Mouse (Mus musculus) liver, embryonic 15.5 days (tissue): Measurements from ENCODE around the gene Serpina3n. TPM values are rescaled to one million over a fixed set of nuclear protein-coding genes. Genes with fewer than 3 reads are reported as not detected.
"Not testable (repeated sequence)": the region's sequence is repeated elsewhere in the genome, so short reads cannot be mapped to it uniquely, and the experiment has no call there.

Source experiments
- ATAC-seq: fragments of 200-750 bp; cut with Nextera tagmentation; 2 replicates; pipeline ENCODE4 v1.8.0; 2017; ENCODE audit warnings: moderate number of reproducible peaks, mild to moderate bottlenecking, moderate library complexity; ENCODE audit not compliant: insufficient read depth
- H3K27ac ChIP-seq: fragments of 300-500 bp; sonication (generic); replicated peaks from 2 replicates; pipeline ENCODE4 v1.5.1; 2015; ENCODE audit warnings: mild to moderate bottlenecking, inconsistent platforms
- H3K27me3 ChIP-seq: fragments of 300-500 bp; sonication (generic); 2 replicates; pipeline ENCODE4 v1.6.1; 2015; ENCODE audit warnings: mild to moderate bottlenecking, inconsistent platforms
- H3K36me3 ChIP-seq: fragments of 300-500 bp; sonication (generic); replicated peaks from 2 replicates; pipeline ENCODE4 v1.6.1; 2015; ENCODE audit warnings: moderate library complexity, mild to moderate bottlenecking, inconsistent platforms
- H3K4me1 ChIP-seq: fragments of 300-500 bp; sonication (generic); replicated peaks from 2 replicates; pipeline ENCODE4 v1.6.1; 2015; ENCODE audit warnings: inconsistent platforms
- H3K4me2 ChIP-seq: fragments of 300-500 bp; sonication (generic); 2 replicates; pipeline ENCODE4 v1.6.1; 2015; ENCODE audit warnings: moderate library complexity, mild to moderate bottlenecking, inconsistent platforms
- H3K4me3 ChIP-seq: fragments of 300-500 bp; sonication (generic); replicated peaks from 2 replicates; pipeline ENCODE4 v1.5.1; 2015; ENCODE audit warnings: mild to moderate bottlenecking, inconsistent platforms
- H3K9ac ChIP-seq: fragments of 300-500 bp; sonication (generic); 2 replicates; pipeline ENCODE4 v1.6.1; 2015; ENCODE audit warnings: moderate library complexity, mild to moderate bottlenecking, inconsistent platforms
- H3K9me3 ChIP-seq: fragments of 300-500 bp; sonication (generic); replicated peaks from 2 replicates; pipeline ENCODE4 v1.6.1; 2016; ENCODE audit warnings: inconsistent platforms
- WGBS: fragments of 180-500 bp; shearing (Covaris S2); methylation state at CpG from one replicate; pipeline ENCODE4 v1.1.7; 2015; ENCODE audit warnings: mixed read lengths; ENCODE audit not compliant: insufficient replicate concordance; 5-methylcytosine and 5-hydroxymethylcytosine counted together
- polyA plus RNA-seq: library from polyadenylated mRNA; unstranded; fragments of >200 nt; fragmentation: Nextera tagmentation; extraction: Ambion mirVana; gene quantifications from 2 replicates; pipeline ENCODE4 v1.2.1, GENCODE M21; 2015

Gene Serpina3n
- polyA plus RNA-seq, 1 experiment from 2014 or later: 1.0 TPM

- Histone ChIP-seq H3K27ac (no peak overlapping the region), H3K27me3 (peaks cover 2% of the 10 kb centered on the region), H3K4me2 (no peak overlapping the region), H3K4me1 (no peaks in the 10 kb centered on the region), H3K9me3 (no peaks in the 10 kb centered on the region), H3K9ac (no peak overlapping the region), H3K4me3 (no peak overlapping the region), H3K36me3 (no peaks in the 10 kb centered on the region)
- 69% methylated on average over 20 of the region's 20 CpGs for WGBS
- no peak for ATAC-seq
Measured at GRCm38 (mm10) chr12:104433951-104434735, 27.6 kb downstream of the Serpina3n start.

- no peak for ATAC-seq
- Histone ChIP-seq H3K36me3 (no peaks in the 10 kb centered on the region), H3K4me2 (no peak overlapping the region), H3K9ac (no peak overlapping the region), H3K9me3 (no peaks in the 10 kb centered on the region), H3K4me1 (no peaks in the 10 kb centered on the region), H3K4me3 (no peak overlapping the region), H3K27ac (no peak overlapping the region), H3K27me3 (peaks cover 4% of the 10 kb centered on the region)
- 12% methylated on average over 22 of the region's 22 CpGs for WGBS
Measured at GRCm38 (mm10) chr12:104440087-104440760, 33.7 kb downstream of the Serpina3n start.

DNA sequence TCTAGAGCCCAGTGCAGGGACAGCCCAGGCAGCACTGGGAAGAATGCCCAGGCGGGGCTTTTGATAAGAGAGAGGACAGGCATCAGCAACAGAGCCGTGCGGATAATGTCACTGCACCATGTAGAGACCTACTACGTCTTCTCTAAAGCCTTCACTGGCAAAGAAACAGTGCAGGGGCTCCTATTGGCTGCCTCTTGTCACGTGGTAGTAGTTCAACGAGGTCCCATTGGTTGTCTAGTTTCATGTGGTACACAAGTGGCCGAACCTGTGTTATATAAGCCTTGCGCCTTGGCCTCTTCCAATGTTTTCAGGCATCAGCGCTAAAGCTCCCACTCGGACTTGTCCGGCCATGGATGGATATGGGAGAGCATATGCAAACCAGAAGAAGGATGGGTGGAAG is 37.2 kb downstream of the Serpina3n start:
- no peak for ATAC-seq
- Histone ChIP-seq H3K27me3 (peaks cover 4% of the 10 kb centered on the region; the same call in 1 of the 2 replicates), H3K4me2 (no peak overlapping the region), H3K9me3 (no peaks in the 10 kb centered on the region), H3K4me3 (no peak overlapping the region), H3K27ac (no peak overlapping the region), H3K9ac (no peak overlapping the region), H3K36me3 (no peaks in the 10 kb centered on the region), H3K4me1 (no peaks in the 10 kb centered on the region)
- WGBS: 66% methylated on average over 11 of the region's 11 CpGs

GRCm38 (mm10) chr12:104447056-104447455 is 40.5 kb downstream of the Serpina3n start:
- ATAC-seq, H3K36me3 ChIP-seq, H3K4me1 ChIP-seq, H3K27me3 ChIP-seq, H3K27ac ChIP-seq, H3K9ac ChIP-seq, H3K4me3 ChIP-seq, H3K9me3 ChIP-seq, H3K4me2 ChIP-seq: not testable (repeated sequence)
- WGBS: 81% methylated on average over 25 of the region's 25 CpGs

DNA sequence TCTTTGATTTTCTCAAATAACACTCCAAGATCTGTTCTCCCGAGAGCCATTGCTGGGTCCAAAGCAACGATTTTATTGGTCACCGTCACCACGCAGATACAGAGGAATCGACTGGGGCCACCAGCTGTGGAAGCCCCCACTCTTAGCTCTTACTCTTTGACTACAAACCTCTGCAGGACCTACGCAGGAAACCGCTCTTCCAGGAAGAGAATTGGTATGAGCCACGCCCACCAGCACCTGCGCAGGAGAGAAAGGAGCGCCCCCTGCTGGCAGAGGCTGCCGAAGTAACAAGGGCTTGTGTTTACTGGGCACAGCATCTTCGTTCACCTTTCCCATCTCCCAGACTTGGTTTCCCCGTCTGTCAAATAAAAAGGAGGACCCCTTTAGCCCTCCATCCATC is 41.6 kb downstream of the Serpina3n start:
- WGBS: 28% methylated on average over 13 of the region's 13 CpGs
- Histone ChIP-seq H3K4me3 (no peak overlapping the region), H3K36me3 (no peaks in the 10 kb centered on the region), H3K4me1 (no peaks in the 10 kb centered on the region), H3K4me2 (no peak overlapping the region), H3K9ac (no peak overlapping the region), H3K27me3 (no peaks in the 10 kb centered on the region), H3K27ac (no peak overlapping the region), H3K9me3 (no peaks in the 10 kb centered on the region)
- ATAC-seq: no peak

DNA sequence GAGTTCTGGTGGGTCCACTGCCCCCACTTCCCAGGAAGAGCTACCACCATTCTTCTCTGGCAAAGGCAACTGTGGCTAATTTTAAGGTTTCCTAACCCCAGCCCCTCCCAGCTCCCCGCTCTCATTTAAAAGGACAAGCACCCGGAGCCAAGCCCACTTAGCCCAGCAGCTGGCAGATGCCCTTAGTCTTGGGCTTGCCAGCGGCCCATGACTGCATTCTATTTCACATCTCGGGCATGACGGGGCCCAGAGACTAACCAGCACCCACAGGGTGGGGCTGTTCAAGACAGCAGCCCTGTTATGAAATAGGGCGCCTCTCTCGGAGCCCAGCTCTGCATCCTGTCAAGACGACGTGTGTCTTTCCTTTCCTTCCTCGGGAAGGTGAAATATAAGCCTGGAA is 43.7 kb downstream of the Serpina3n start:
- no peak overlapping the region for H3K4me3 ChIP-seq
- 62% methylated on average over 10 of the region's 10 CpGs for WGBS
- H3K27me3 ChIP-seq: no peaks in the 10 kb centered on the region
- no peaks in the 10 kb centered on the region for H3K36me3 ChIP-seq
- no peak overlapping the region for H3K27ac ChIP-seq
- no peak for ATAC-seq
- H3K9ac ChIP-seq: no peak overlapping the region
- no peak overlapping the region for H3K4me2 ChIP-seq
- no peaks in the 10 kb centered on the region for H3K4me1 ChIP-seq
- no peaks in the 10 kb centered on the region for H3K9me3 ChIP-seq

GRCm38 (mm10) chr12:104453002-104453401 is 46.5 kb downstream of the Serpina3n start:
- Histone ChIP-seq H3K27me3 (no peaks in the 10 kb centered on the region), H3K4me3 (no peak overlapping the region), H3K9ac (no peak overlapping the region), H3K9me3 (no peaks in the 10 kb centered on the region), H3K4me2 (no peak overlapping the region), H3K36me3 (no peaks in the 10 kb centered on the region), H3K27ac (no peak overlapping the region), H3K4me1 (no peaks in the 10 kb centered on the region)
- WGBS: 52% methylated on average over 1 of the region's 1 CpGs
- no peak for ATAC-seq

DNA sequence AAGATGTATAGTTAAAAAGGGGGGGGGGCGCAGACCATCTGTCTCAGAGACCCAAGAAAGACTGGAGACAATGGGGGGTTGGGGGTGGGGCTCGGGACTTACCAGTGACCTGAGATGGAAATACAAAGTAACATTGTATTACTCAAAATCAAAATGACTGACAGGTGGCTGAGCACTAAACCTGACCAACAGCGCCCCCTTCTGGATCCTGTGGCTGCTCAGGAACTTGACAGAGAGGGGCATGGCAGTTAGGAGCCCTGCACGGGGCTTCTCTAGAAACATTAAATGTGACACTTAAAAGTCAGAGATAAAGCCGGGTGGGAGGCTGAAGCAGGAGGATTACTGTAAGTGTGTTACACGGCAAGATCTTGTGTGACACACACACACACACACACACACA is 52.8 kb downstream of the Serpina3n start:
- H3K9me3 ChIP-seq: no peaks in the 10 kb centered on the region
- 41% methylated on average over 6 of the region's 6 CpGs for WGBS
- no peaks in the 10 kb centered on the region for H3K36me3 ChIP-seq
- no peaks in the 10 kb centered on the region for H3K4me1 ChIP-seq
- no peak overlapping the region for H3K9ac ChIP-seq
- ATAC-seq: no peak
- no peak overlapping the region for H3K4me2 ChIP-seq
- no peaks in the 10 kb centered on the region; the same call in 1 of the 2 replicates for H3K27me3 ChIP-seq
- no peak overlapping the region for H3K27ac ChIP-seq
- H3K4me3 ChIP-seq: no peak overlapping the region

GRCm38 (mm10) chr12:104461372-104461771 is 54.8 kb downstream of the Serpina3n start:
- H3K27ac ChIP-seq: no peak overlapping the region
- no peaks in the 10 kb centered on the region for H3K4me1 ChIP-seq
- H3K4me2 ChIP-seq: no peak overlapping the region
- H3K4me3 ChIP-seq: no peak overlapping the region
- H3K27me3 ChIP-seq: peaks cover 10% of the 10 kb centered on the region
- no peak overlapping the region for H3K9ac ChIP-seq
- no peak for ATAC-seq
- H3K36me3 ChIP-seq: no peaks in the 10 kb centered on the region
- 33% methylated on average over 8 of the region's 8 CpGs for WGBS
- no peaks in the 10 kb centered on the region for H3K9me3 ChIP-seq
